Mouse (Mus musculus) MEL (cell line): ENCODE data around the gene Ovol2. TPM values are rescaled to one million over a fixed set of nuclear protein-coding genes. Genes with fewer than 3 reads are reported as not detected.

ENCODE experiments used
- DNase-seq: peaks from one replicate; pipeline ENCODE4 v3.0.0; 2011; ENCODE audit warnings: low read depth, low spot score
- H3K27ac ChIP-seq: 2 replicates; pipeline ENCODE4 v1.5.1; 2012; ENCODE audit warnings: low read depth, mild to moderate bottlenecking, control low read depth, low read length, moderate library complexity; ENCODE audit not compliant: control insufficient read depth
- H3K27me3 ChIP-seq, 2 experiments: fragments of 150-350 bp in 1 of 2; sonication (generic) in 1 of 2; 2 replicates each; pipeline ENCODE4 v1.6.1; 2012; ENCODE audit warnings: low read length in 2 of 2, mild to moderate bottlenecking in 2 of 2, improper control_type of control experiment in 1 of 2, moderate library complexity in 1 of 2; ENCODE audit not compliant: insufficient read depth in 2 of 2, control insufficient read depth in 1 of 2
- H3K36me3 ChIP-seq, 2 experiments: 2 replicates each; pipeline ENCODE4 v1.6.1; 2012 to 2014; ENCODE audit warnings: low read length in 2 of 2, improper control_type of control experiment in 1 of 2, inconsistent platforms in 1 of 2, mild to moderate bottlenecking in 1 of 2; ENCODE audit not compliant: insufficient read depth in 2 of 2, control insufficient read depth in 1 of 2
- H3K4me1 ChIP-seq, 2 experiments: fragments of 150-350 bp in 1 of 2; sonication (generic) in 1 of 2; 2 replicates each; pipeline ENCODE4 v1.6.1; 2012; ENCODE audit warnings: low read length in 2 of 2, improper control_type of control experiment in 1 of 2, mild to moderate bottlenecking in 1 of 2; ENCODE audit not compliant: insufficient read depth in 2 of 2, control insufficient read depth in 1 of 2
- H3K4me3 ChIP-seq, 2 experiments: fragments of 150-350 bp in 1 of 2; sonication (generic) in 1 of 2; 2 replicates each; pipeline ENCODE4 v1.5.1; 2012; ENCODE audit warnings: low read depth in 2 of 2, low read length in 2 of 2, mild to moderate bottlenecking in 2 of 2, moderate library complexity in 2 of 2, control low read depth in 1 of 2, improper control_type of control experiment in 1 of 2; ENCODE audit not compliant: control insufficient read depth in 1 of 2, insufficient read depth in 1 of 2
- H3K79me2 ChIP-seq: 2 replicates; pipeline ENCODE4 v1.6.1; 2012; ENCODE audit warnings: mild to moderate bottlenecking, low read length, moderate library complexity; ENCODE audit not compliant: control insufficient read depth, poor library complexity, insufficient read depth
- H3K9ac ChIP-seq: 2 replicates; pipeline ENCODE4 v1.6.1; 2012; ENCODE audit warnings: low read depth, mild to moderate bottlenecking, control low read depth, low read length, moderate library complexity; ENCODE audit not compliant: control insufficient read depth, poor library complexity, severe bottlenecking
- H3K9me3 ChIP-seq: fragments of 150-350 bp; sonication (generic); replicated peaks from 2 replicates; pipeline ENCODE4 v1.6.1; 2012; ENCODE audit warnings: mild to moderate bottlenecking, low read length, improper control_type of control experiment, moderate library complexity; ENCODE audit not compliant: insufficient read depth
- BHLHE40 ChIP-seq: IDR thresholded peaks from 2 replicates; pipeline ENCODE4 v1.6.1; 2012; ENCODE audit warnings: low read depth, mild to moderate bottlenecking, inconsistent platforms, low read length, improper control_type of control experiment, borderline replicate concordance
- CHD1 ChIP-seq: IDR thresholded peaks from 2 replicates; pipeline ENCODE4 v1.6.1; 2012; ENCODE audit warnings: low read depth, mild to moderate bottlenecking, inconsistent platforms, low read length, improper control_type of control experiment
- CHD2 ChIP-seq: IDR thresholded peaks from 2 replicates; pipeline ENCODE4 v1.6.1; 2011; ENCODE audit warnings: low read length, improper control_type of control experiment
- CTCF ChIP-seq, 3 experiments: IDR thresholded peaks in 2 of 3; conservative IDR thresholded peaks in 1 of 3; 2 replicates each; pipeline ENCODE4 v1.5.1; 2011 to 2012; ENCODE audit warnings: low read length in 3 of 3, low read depth in 2 of 3, mild to moderate bottlenecking in 2 of 3, improper control_type of control experiment in 1 of 3, inconsistent platforms in 1 of 3, mixed read lengths in 1 of 3, moderate library complexity in 1 of 3; ENCODE audit not compliant: control insufficient read depth in 1 of 3, insufficient read depth in 1 of 3, poor library complexity in 1 of 3, severe bottlenecking in 1 of 3
- E2F4 ChIP-seq: IDR thresholded peaks from 2 replicates; pipeline ENCODE4 v1.6.1; 2011; ENCODE audit warnings: low read depth, low read length, improper control_type of control experiment, borderline replicate concordance
- ELF1 ChIP-seq: IDR thresholded peaks from 2 replicates; pipeline ENCODE4 v1.6.1; 2014; ENCODE audit warnings: low read depth, mild to moderate bottlenecking, inconsistent platforms, low read length, improper control_type of control experiment, moderate library complexity
- EP300 ChIP-seq, 2 experiments: IDR thresholded peaks; 2 replicates each; pipeline ENCODE4 v1.6.1; 2011; ENCODE audit warnings: improper control_type of control experiment in 2 of 2, low read length in 2 of 2, low read depth in 1 of 2, mild to moderate bottlenecking in 1 of 2
- GABPA ChIP-seq: IDR thresholded peaks from 2 replicates; pipeline ENCODE4 v1.6.1; 2012; ENCODE audit warnings: low read depth, mild to moderate bottlenecking, inconsistent platforms, low read length, improper control_type of control experiment, moderate library complexity
- GATA1 ChIP-seq: IDR thresholded peaks from 2 replicates; pipeline ENCODE4 v1.6.1; 2011; ENCODE audit warnings: low read depth, low read length, improper control_type of control experiment
- HCFC1 ChIP-seq: IDR thresholded peaks from 2 replicates; pipeline ENCODE4 v1.6.1; 2012; ENCODE audit warnings: low read depth, mild to moderate bottlenecking, inconsistent platforms, low read length, improper control_type of control experiment, moderate library complexity
- JUND ChIP-seq: IDR thresholded peaks from 2 replicates; pipeline ENCODE4 v1.6.1; 2011; ENCODE audit warnings: low read depth, mild to moderate bottlenecking, improper control_type of control experiment, low read length
- KAT2A ChIP-seq: conservative IDR thresholded peaks from 2 replicates; pipeline ENCODE4 v1.6.1; 2012; ENCODE audit warnings: low read depth, low read length, improper control_type of control experiment, inconsistent platforms
- MAFK ChIP-seq: IDR thresholded peaks from 2 replicates; pipeline ENCODE4 v1.6.1; 2011; ENCODE audit warnings: low read depth, mild to moderate bottlenecking, low read length, improper control_type of control experiment, borderline replicate concordance
- MAX ChIP-seq: IDR thresholded peaks from 2 replicates; pipeline ENCODE4 v1.6.1; 2011; ENCODE audit warnings: low read length, improper control_type of control experiment
- MAZ ChIP-seq: IDR thresholded peaks from 2 replicates; pipeline ENCODE4 v1.6.1; 2012; ENCODE audit warnings: low read depth, mild to moderate bottlenecking, inconsistent platforms, low read length, improper control_type of control experiment
- MEF2A ChIP-seq: IDR thresholded peaks from 2 replicates; pipeline ENCODE4 v1.6.1; 2014; ENCODE audit warnings: low read depth, mild to moderate bottlenecking, inconsistent platforms, low read length, improper control_type of control experiment; ENCODE audit not compliant: poor library complexity, insufficient replicate concordance, severe bottlenecking; ENCODE audit errors: extremely low read depth
- MYB ChIP-seq: IDR thresholded peaks from 2 replicates; pipeline ENCODE4 v1.6.1; 2011; ENCODE audit warnings: mild to moderate bottlenecking, low read depth, low read length, improper control_type of control experiment
- MYC ChIP-seq: IDR thresholded peaks from 2 replicates; pipeline ENCODE4 v1.6.1; 2011; ENCODE audit warnings: low read depth, mild to moderate bottlenecking, low read length, improper control_type of control experiment, moderate library complexity
- NELFE ChIP-seq: IDR thresholded peaks from 2 replicates; pipeline ENCODE4 v1.6.1; 2011; ENCODE audit warnings: low read depth, low read length, improper control_type of control experiment
- POLR2A ChIP-seq, 2 experiments: IDR thresholded peaks; 2 replicates each; pipeline ENCODE4 v1.6.1; 2011 to 2012; ENCODE audit warnings: low read length in 2 of 2, mild to moderate bottlenecking in 2 of 2, control low read depth in 1 of 2, improper control_type of control experiment in 1 of 2, low read depth in 1 of 2, moderate library complexity in 1 of 2; ENCODE audit not compliant: control insufficient read depth in 1 of 2, insufficient read depth in 1 of 2, poor library complexity in 1 of 2
- POLR2AphosphoS2 ChIP-seq: IDR thresholded peaks from 2 replicates; pipeline ENCODE4 v1.6.1; 2011; ENCODE audit warnings: low read length, improper control_type of control experiment
- POLR2AphosphoS5 ChIP-seq: IDR thresholded peaks from 2 replicates; pipeline ENCODE4 v1.6.1; 2012; ENCODE audit warnings: low read depth, borderline replicate concordance, mild to moderate bottlenecking, inconsistent platforms, low read length, moderate library complexity, mixed read lengths
- RAD21 ChIP-seq: IDR thresholded peaks from 2 replicates; pipeline ENCODE4 v1.6.1; 2011; ENCODE audit warnings: mild to moderate bottlenecking, low read depth, low read length, improper control_type of control experiment
- SIN3A ChIP-seq: IDR thresholded peaks from 2 replicates; pipeline ENCODE4 v1.6.1; 2012; ENCODE audit warnings: low read length, improper control_type of control experiment, inconsistent platforms
- TAL1 ChIP-seq: IDR thresholded peaks from 2 replicates; pipeline ENCODE4 v1.6.1; 2012; ENCODE audit warnings: mild to moderate bottlenecking, inconsistent platforms, low read length, moderate library complexity, mixed read lengths
- TCF12 ChIP-seq: IDR thresholded peaks from 2 replicates; pipeline ENCODE4 v1.6.1; 2014; ENCODE audit warnings: low read depth, mild to moderate bottlenecking, inconsistent platforms, low read length, improper control_type of control experiment, moderate library complexity
- UBTF ChIP-seq: IDR thresholded peaks from 2 replicates; pipeline ENCODE4 v1.6.1; 2012; ENCODE audit warnings: low read depth, mild to moderate bottlenecking, inconsistent platforms, low read length, improper control_type of control experiment, moderate library complexity, borderline replicate concordance; ENCODE audit not compliant: insufficient read depth
- ZKSCAN1 ChIP-seq: IDR thresholded peaks from 2 replicates; pipeline ENCODE4 v1.6.1; 2012; ENCODE audit warnings: low read depth, mild to moderate bottlenecking, inconsistent platforms, low read length, improper control_type of control experiment, moderate library complexity
- ZMIZ1 ChIP-seq: IDR thresholded peaks from 2 replicates; pipeline ENCODE4 v1.6.1; 2012; ENCODE audit warnings: low read depth, mild to moderate bottlenecking, inconsistent platforms, low read length, improper control_type of control experiment, moderate library complexity
- ZNF384 ChIP-seq: IDR thresholded peaks from 2 replicates; pipeline ENCODE4 v1.6.1; 2012; ENCODE audit warnings: low read depth, mild to moderate bottlenecking, inconsistent platforms, low read length, improper control_type of control experiment
- polyA plus RNA-seq, 2 experiments: library from polyadenylated mRNA; stranded (reverse) in 1 of 2; unstranded in 1 of 2; fragments of >175 nt in 1 of 2; fragments of >200 nt in 1 of 2; gene quantifications; 2 replicates each; pipeline versions ENCODE4 v1.2.1 to v1.2.4; 2012; ENCODE audit warnings: low replicate concordance in 2 of 2, low read depth in 1 of 2; ENCODE audit not compliant: insufficient read length in 2 of 2, insufficient read depth in 1 of 2, missing spikeins in 1 of 2
- total RNA-seq: library from RNA; depleted of rRNA; stranded (reverse); fragments of 300-350 nt; gene quantifications from 2 replicates; pipeline ENCODE4 v1.2.3, GENCODE M21; 2012

The Ovol2 gene
- total and polyA plus RNA-seq, 3 experiments, result not detected

DNA sequence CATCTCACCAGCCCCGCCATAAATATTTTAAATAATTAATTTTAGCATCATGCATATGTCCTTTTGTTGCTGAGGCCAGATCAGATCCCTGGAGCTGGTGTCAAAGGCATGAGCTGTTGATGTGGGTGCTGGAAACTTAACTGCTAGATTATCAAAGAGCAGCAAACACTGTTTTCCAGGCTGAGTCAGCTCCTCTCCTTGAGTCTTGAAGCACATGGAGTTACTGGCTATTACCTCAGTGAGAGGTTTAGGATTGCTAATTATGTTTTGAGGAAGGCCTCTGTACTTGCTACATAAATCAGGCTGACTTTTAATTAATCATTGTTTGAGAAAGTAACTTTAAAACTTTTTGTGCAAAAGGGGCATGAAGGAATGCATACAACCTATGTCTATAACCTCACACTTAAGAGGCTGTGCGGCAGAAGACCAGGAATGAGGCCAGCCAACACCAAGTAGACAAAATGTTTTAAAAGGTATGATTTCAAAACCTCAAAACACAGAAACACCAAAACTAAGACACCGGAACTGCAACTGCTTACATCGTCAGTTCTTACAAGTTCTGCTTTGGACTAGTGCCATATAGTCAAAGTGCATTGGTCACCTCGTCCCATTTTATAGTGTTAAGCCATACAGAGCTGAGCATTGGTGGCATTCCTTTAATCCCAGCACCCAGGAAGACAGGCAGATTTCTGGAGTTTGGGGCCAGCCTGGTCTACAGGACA lies 67.4 kb downstream of the Ovol2 start:
- DNase-seq, result no peak
- Histone ChIP-seq H3K79me2 (peaks cover 89% of the 10 kb centered on the region), H3K27ac (peak overlapping the region; percentile 37; the same call in 1 of the 2 replicates), H3K9ac (peak overlapping the region; percentile 57), H3K4me3 (peak overlapping the region; percentile 20 to 21; a peak in 3 of 4 replicates), H3K9me3 (no peaks in the 10 kb centered on the region), H3K27me3 (no peaks in the 10 kb centered on the region)
- TF ChIP-seq CTCF (IDR thresholded peaks at IDR 0.05 in 2 of 3, conservative IDR thresholded peaks at IDR 0.05 in 1 of 3; ENCODE audit: control insufficient read depth in 1 of 3, insufficient read depth in 1 of 3, low read depth in 2 of 3, low read length in 3 of 3, poor library complexity in 1 of 3, severe bottlenecking in 1 of 3) (no peak), MAX (0 out of 2 replicates have a peak, but pooled peaks have one; percentile 19)
- TF ChIP-seq, all 39 proteins: peak for 1
- Histone ChIP-seq H3K4me1 (peaks cover 4 to 16% of the 10 kb centered on the region in 2 experiments), H3K36me3 (peaks cover 31 to 66% of the 10 kb centered on the region in 2 experiments)

DNA sequence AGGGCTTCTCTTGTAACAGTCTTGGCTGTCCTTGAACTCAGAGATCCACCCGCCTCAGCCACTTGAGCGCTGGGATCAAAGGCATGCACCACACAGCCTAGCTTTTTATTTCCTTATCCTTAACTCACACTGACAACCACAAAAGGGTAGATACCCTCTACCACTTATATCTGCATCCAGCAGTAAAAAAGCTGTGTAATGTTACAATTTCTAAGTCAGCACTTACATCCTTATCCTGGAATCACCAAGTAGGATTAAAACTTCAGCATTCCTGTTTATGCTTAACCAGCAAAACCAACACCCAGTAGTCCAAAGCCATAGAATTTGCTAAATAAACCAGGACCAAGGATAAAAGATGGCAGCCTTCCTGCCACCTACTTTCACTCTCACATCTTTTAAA lies 69.1 kb downstream of the Ovol2 start:
- no peak overlapping the region for H3K4me3 ChIP-seq
- no peak overlapping the region for H3K9ac ChIP-seq
- no peaks in the 10 kb centered on the region for H3K9me3 ChIP-seq
- H3K4me1 ChIP-seq, result peaks cover 4 to 16% of the 10 kb centered on the region in 2 experiments
- H3K79me2 ChIP-seq, result peaks cover 73% of the 10 kb centered on the region
- H3K27ac ChIP-seq, result no peak overlapping the region
- H3K36me3 ChIP-seq, result peaks cover 38 to 64% of the 10 kb centered on the region in 2 experiments
- no peaks in the 10 kb centered on the region for H3K27me3 ChIP-seq
- DNase-seq, result no peak
- TF ChIP-seq KAT2A (no peak), RAD21 (no peak), TAL1 (peak; percentile 40; the same call in 1 of the 2 replicates), ELF1 (no peak), JUND (no peak), POLR2A (IDR thresholded peaks at IDR 0.05; ENCODE audit: control insufficient read depth in 1 of 2, insufficient read depth in 1 of 2, low read depth in 1 of 2, low read length in 2 of 2, poor library complexity in 1 of 2) (peak in 1 of 2 experiments; percentile 42; a peak in 1 of 4 replicates), MYB (no peak), E2F4 (no peak), EP300 (IDR thresholded peaks at IDR 0.05; ENCODE audit: low read depth in 1 of 2, low read length in 2 of 2) (peak in 1 of 2 experiments; percentile 45; a peak in 1 of 4 replicates), POLR2AphosphoS2 (no peak), GATA1 (peak; percentile 51), MAX (no peak), ZKSCAN1 (no peak), ZNF384 (no peak), MYC (no peak), SIN3A (0 out of 2 replicates have a peak, but pooled peaks have one; percentile 50), CHD2 (no peak), MAFK (peak; percentile 86), MAZ (no peak), CHD1 (no peak), HCFC1 (no peak), GABPA (no peak), CTCF (IDR thresholded peaks at IDR 0.05 in 2 of 3, conservative IDR thresholded peaks at IDR 0.05 in 1 of 3; ENCODE audit: control insufficient read depth in 1 of 3, insufficient read depth in 1 of 3, low read depth in 2 of 3, low read length in 3 of 3, poor library complexity in 1 of 3, severe bottlenecking in 1 of 3) (no peak), ZMIZ1 (no peak), POLR2AphosphoS5 (no peak), BHLHE40 (no peak), MEF2A (no peak), UBTF (no peak), NELFE (no peak), TCF12 (peak; percentile 32; the same call in 1 of the 2 replicates)
